Mouse (Mus musculus): Measurements from ENCODE around the gene Tyw1.

- TF ChIP-seq POLR2A (IDR thresholded peaks at IDR 0.05; ENCODE audit: insufficient read depth, low read depth, low read length) (no peak), CTCF (IDR thresholded peaks at IDR 0.05) (no peak), EP300 (IDR thresholded peaks at IDR 0.05; ENCODE audit: insufficient read depth, low read depth, low read length) (no peak)
These were observed 131.0 kb downstream of the Tyw1 start for GRCm38 (mm10) chr5:130386418-130386817.
